Mouse (Mus musculus) thymus, adult 2 months (tissue): Measurements from ENCODE around the gene Stk11.

Experiments used
- CTCF ChIP-seq: fragments of 200-500 bp; IDR thresholded peaks from 2 replicates; pipeline ENCODE4 v1.5.1; 2012; ENCODE audit warnings: mild to moderate bottlenecking, control low read depth, low read length, moderate library complexity, borderline replicate concordance; ENCODE audit not compliant: control insufficient read depth, poor library complexity, insufficient read depth; ENCODE audit errors: extremely low read depth
- POLR2A ChIP-seq: fragments of 200-500 bp; IDR thresholded peaks from 2 replicates; pipeline ENCODE4 v1.6.1; 2012; ENCODE audit warnings: mild to moderate bottlenecking, low read length, control low read depth, moderate library complexity; ENCODE audit not compliant: control insufficient read depth, poor library complexity, insufficient read depth; ENCODE audit errors: extremely low read depth

- TF ChIP-seq CTCF (no peak), POLR2A (no peak)
Measured at GRCm38 (mm10) chr10:80136179-80136951, 20.8 kb downstream of the Stk11 start.
